Mouse (Mus musculus): Measurements from ENCODE around the gene Fam234b.

GRCm38 (mm10) chr6:135269626-135270025 is 71.8 kb downstream of the Fam234b start:
- TF ChIP-seq POLR2A (IDR thresholded peaks at IDR 0.05; ENCODE audit: low read depth, low read length) = no peak
- no peak for TF ChIP-seq CTCF (conservative IDR thresholded peaks at IDR 0.05; ENCODE audit: insufficient read depth, insufficient read length, low read depth, low read length)
